Mouse (Mus musculus): Measurements from ENCODE around the gene Gm8362. TPM values are rescaled to one million over a fixed set of nuclear protein-coding genes. Genes with fewer than 3 reads are reported as not detected.
"Not testable (repeated sequence)": the region's sequence is repeated elsewhere in the genome, so short reads cannot be mapped to it uniquely, and the experiment has no call there.

The Gm8362 gene
- total RNA-seq (2015; ENCODE audit: low replicate concordance) (not detected in 2 replicates), total RNA-seq (2017; ENCODE audit: low replicate concordance) (not detected in 2 replicates)

GRCm38 (mm10) chr14:6774311-6774710 lies at the start of gene Gm8362:
Gene Gm8362, minus strand, starts transcription at chr14:6774411.
- not testable (repeated sequence) for ATAC-seq (replicated peaks; ENCODE audit: low FRiP score, poor library complexity, severe bottlenecking)

- not testable (repeated sequence) for ATAC-seq (replicated peaks; ENCODE audit: low FRiP score, poor library complexity, severe bottlenecking)
These were observed 49.1 kb upstream of the Gm8362 start for GRCm38 (mm10) chr14:6823297-6823696.

DNA sequence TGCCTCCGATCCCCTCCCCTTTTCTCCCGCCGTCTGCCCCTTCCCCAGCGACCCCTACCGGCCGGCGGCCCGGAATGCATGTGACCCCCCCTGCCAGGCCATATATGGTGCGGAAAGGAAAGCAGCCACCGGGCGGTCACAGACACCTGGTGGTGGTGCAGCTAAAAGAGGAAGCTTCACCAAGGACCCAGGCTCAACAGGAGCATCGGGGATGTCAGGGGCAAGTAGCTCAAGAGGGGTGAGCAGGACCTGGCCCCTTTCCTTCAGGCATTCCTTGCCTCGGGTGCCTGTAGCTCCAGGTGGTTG lies 17.0 kb downstream of the Gm8362 start:
- not testable (repeated sequence) for ATAC-seq (replicated peaks; ENCODE audit: low FRiP score, poor library complexity, severe bottlenecking)

GRCm38 (mm10) chr14:6756384-6757230 lies 17.6 kb downstream of the Gm8362 start:
- not testable (repeated sequence) for ATAC-seq (replicated peaks; ENCODE audit: low FRiP score, poor library complexity, severe bottlenecking)

- not testable (repeated sequence) for ATAC-seq (replicated peaks; ENCODE audit: low FRiP score, poor library complexity, severe bottlenecking)
These were observed 32.0 kb downstream of the Gm8362 start, which contains the start of gene Gm3636 for GRCm38 (mm10) chr14:6742232-6742631. Gene Gm3636, minus strand, starts transcription at chr14:6742332.

GRCm38 (mm10) chr14:6720151-6720550 lies 54.1 kb downstream of the Gm8362 start, which contains the start of gene Gm8050:
Gene Gm8050, minus strand, starts transcription at chr14:6720251.
- ATAC-seq (replicated peaks; ENCODE audit: low FRiP score, poor library complexity, severe bottlenecking) = not testable (repeated sequence)

Other genes starting within 250 kb of the Gm8362 start
- not detected in 2 replicates for gene Gm8356, start 237.1 kb downstream of the Gm8362 start, total RNA-seq (2015; ENCODE audit: low replicate concordance)
- gene Gm8356, start 237.1 kb downstream of the Gm8362 start, total RNA-seq (2017; ENCODE audit: low replicate concordance) = not detected in 2 replicates
- gene Gm3629, start 183.8 kb downstream of the Gm8362 start, total RNA-seq (2015; ENCODE audit: low replicate concordance) = not detected in 2 replicates
- not detected in 2 replicates for gene Gm3629, start 183.8 kb downstream of the Gm8362 start, total RNA-seq (2017; ENCODE audit: low replicate concordance)
- gene Gm3460, start 152.0 kb downstream of the Gm8362 start, total RNA-seq (2015; ENCODE audit: low replicate concordance) = not detected in 2 replicates
- not detected in 2 replicates for gene Gm3460, start 152.0 kb downstream of the Gm8362 start, total RNA-seq (2017; ENCODE audit: low replicate concordance)
- gene Gm10251, start 90.2 kb downstream of the Gm8362 start, total RNA-seq (2015; ENCODE audit: low replicate concordance) = not detected in 2 replicates
- not detected in 2 replicates for gene Gm10251, start 90.2 kb downstream of the Gm8362 start, total RNA-seq (2017; ENCODE audit: low replicate concordance)
- not detected in 2 replicates for gene Gm8050, start 54.2 kb downstream of the Gm8362 start, total RNA-seq (2015; ENCODE audit: low replicate concordance)
- gene Gm8050, start 54.2 kb downstream of the Gm8362 start, total RNA-seq (2017; ENCODE audit: low replicate concordance) = not detected in 2 replicates
- not detected in 2 replicates for gene Gm3636, start 32.1 kb downstream of the Gm8362 start, total RNA-seq (2015; ENCODE audit: low replicate concordance)
- gene Gm3636, start 32.1 kb downstream of the Gm8362 start, total RNA-seq (2017; ENCODE audit: low replicate concordance) = not detected in 2 replicates
- gene Gm3642, start 65.9 kb upstream of the Gm8362 start, total RNA-seq (2015; ENCODE audit: low replicate concordance) = not detected in 2 replicates
- gene Gm3642, start 65.9 kb upstream of the Gm8362 start, total RNA-seq (2017; ENCODE audit: low replicate concordance) = not detected in 2 replicates
- not detected in 2 replicates for gene Gm3667, start 115.6 kb upstream of the Gm8362 start, total RNA-seq (2015; ENCODE audit: low replicate concordance)
- not detected in 2 replicates for gene Gm3667, start 115.6 kb upstream of the Gm8362 start, total RNA-seq (2017; ENCODE audit: low replicate concordance)
- not detected in 2 replicates for gene Gm6356, start 199.4 kb upstream of the Gm8362 start, total RNA-seq (2015; ENCODE audit: low replicate concordance)
- gene Gm6356, start 199.4 kb upstream of the Gm8362 start, total RNA-seq (2017; ENCODE audit: low replicate concordance) = not detected in 2 replicates